Mouse (Mus musculus) thymus, postnatal 14 days (tissue): ENCODE measurements around the gene Ppcdc.
A peak's percentile ranks its signal among the peaks of the same experiment; 100 is the strongest.
"Not testable (repeated sequence)": the region's sequence is repeated elsewhere in the genome, so short reads cannot be mapped to it uniquely, and the experiment has no call there.

Source experiments
- DNase-seq: peaks from one replicate; pipeline ENCODE4 v3.0.0; 2021

Gene Ppcdc

GRCm38 (mm10) chr9:57427937-57428336, 12.0 kb downstream of the Ppcdc start:
- no peak for DNase-seq

GRCm38 (mm10) chr9:57427123-57427522, 12.8 kb downstream of the Ppcdc start:
- not testable (repeated sequence) for DNase-seq

- DNase-seq: no peak
Observed at GRCm38 (mm10) chr9:57425116-57425515, 14.8 kb downstream of the Ppcdc start.

GRCm38 (mm10) chr9:57424066-57424465, 15.9 kb downstream of the Ppcdc start:
- no peak for DNase-seq

GRCm38 (mm10) chr9:57421688-57422111, 18.2 kb downstream of the Ppcdc start:
- no peak for DNase-seq

- DNase-seq: peak; percentile 86
Observed at GRCm38 (mm10) chr9:57421121-57421571, 18.8 kb downstream of the Ppcdc start.

- peak; percentile 43 for DNase-seq
Observed at GRCm38 (mm10) chr9:57420321-57421120, 19.4 kb downstream of the Ppcdc start.

- DNase-seq: no peak
Observed at GRCm38 (mm10) chr9:57419521-57420267, 20.2 kb downstream of the Ppcdc start.

GRCm38 (mm10) chr9:57417341-57417740, 22.6 kb downstream of the Ppcdc start:
- DNase-seq: no peak

GRCm38 (mm10) chr9:57407120-57407905, 32.6 kb downstream of the Ppcdc start:
- no peak for DNase-seq

- DNase-seq: no peak
Observed at GRCm38 (mm10) chr9:57406395-57406794, 33.5 kb downstream of the Ppcdc start.

GRCm38 (mm10) chr9:57404036-57404435, 35.9 kb downstream of the Ppcdc start:
- DNase-seq: peak; percentile 36

- DNase-seq: peak; percentile 26
Observed at GRCm38 (mm10) chr9:57402318-57403251, 37.3 kb downstream of the Ppcdc start.

GRCm38 (mm10) chr9:57398773-57399172, 41.2 kb downstream of the Ppcdc start:
- no peak for DNase-seq

GRCm38 (mm10) chr9:57392892-57393291, 47.0 kb downstream of the Ppcdc start:
- no peak for DNase-seq

GRCm38 (mm10) chr9:57390869-57391268, 49.1 kb downstream of the Ppcdc start:
- DNase-seq: no peak

- DNase-seq: no peak
Observed at GRCm38 (mm10) chr9:57389131-57389530, 50.8 kb downstream of the Ppcdc start.

- no peak for DNase-seq
Observed at GRCm38 (mm10) chr9:57386926-57387325, 53.0 kb downstream of the Ppcdc start.

GRCm38 (mm10) chr9:57384621-57385020, 55.3 kb downstream of the Ppcdc start:
- DNase-seq: no peak

- DNase-seq: no peak
Observed at GRCm38 (mm10) chr9:57360999-57361398, 78.9 kb downstream of the Ppcdc start.

GRCm38 (mm10) chr9:57354377-57355183, 85.3 kb downstream of the Ppcdc start:
- no peak for DNase-seq
